Mouse (Mus musculus): ENCODE data around the gene Mpp5.

- TF ChIP-seq CTCF (IDR thresholded peaks at IDR 0.05; ENCODE audit: borderline replicate concordance, insufficient read depth, low read length) (no peak), POLR2A (IDR thresholded peaks at IDR 0.05; ENCODE audit: low read depth, low read length) (no peak)
Observed at GRCm38 (mm10) chr12:78800036-78800435, 51.3 kb downstream of the Mpp5 start.
